Mouse (Mus musculus) 3134 (cell line): Measurements from ENCODE around the gene Rpl10.
A peak's percentile ranks its signal among the peaks of the same experiment; 100 is the strongest.

Experiments
- DNase-seq: peaks from one replicate; pipeline ENCODE4 v3.0.0-alpha.2; 2011; ENCODE audit warnings: low spot score; ENCODE audit not compliant: insufficient read length; ENCODE audit errors: extremely low read depth

Rpl10 gene

GRCm38 (mm10) chrX:74281041-74281731 is 10.6 kb downstream of the Rpl10 start:
- DNase-seq: no peak

GRCm38 (mm10) chrX:74281732-74282394 is 11.3 kb downstream of the Rpl10 start, which contains the start of the genes Taz and Dnase1l1:
Gene Taz (plus strand): TSS chrX:74281912.
Gene Dnase1l1 (minus strand): TSS chrX:74282337.
- DNase-seq: peak; percentile 87

- DNase-seq: peak; percentile 89
Observed at GRCm38 (mm10) chrX:74282395-74283091, 11.9 kb downstream of the Rpl10 start.

GRCm38 (mm10) chrX:74283092-74283437 is 12.5 kb downstream of the Rpl10 start:
- no peak for DNase-seq

- DNase-seq: no peak
Observed at GRCm38 (mm10) chrX:74293431-74293830, 22.8 kb downstream of the Rpl10 start.

- DNase-seq: peak; percentile 94
Observed at GRCm38 (mm10) chrX:74296538-74297448, 26.2 kb downstream of the Rpl10 start, which contains the start of gene Atp6ap1. Gene Atp6ap1 (plus strand): TSS chrX:74297097.

- DNase-seq: no peak
Observed at GRCm38 (mm10) chrX:74298348-74298747, 27.7 kb downstream of the Rpl10 start.

- DNase-seq: no peak
Observed at GRCm38 (mm10) chrX:74299721-74300120, 29.1 kb downstream of the Rpl10 start.

GRCm38 (mm10) chrX:74304867-74305700 is 34.5 kb downstream of the Rpl10 start, which contains the start of gene Gdi1:
Gene Gdi1 (plus strand): TSS chrX:74304998.
- peak; percentile 88 for DNase-seq

GRCm38 (mm10) chrX:74312540-74313464 is 42.2 kb downstream of the Rpl10 start, which contains the start of gene Fam50a:
Gene Fam50a (plus strand): TSS chrX:74313033.
- peak; percentile 90 for DNase-seq
